Mouse (Mus musculus) ovary, postnatal 14 days (tissue): ENCODE measurements around the gene B9d2.
A peak's percentile ranks its signal among the peaks of the same experiment; 100 is the strongest.
"Not testable (repeated sequence)": the region's sequence is repeated elsewhere in the genome, so short reads cannot be mapped to it uniquely, and the experiment has no call there.

ENCODE experiments used
- DNase-seq: peaks from one replicate; pipeline ENCODE4 v3.0.0; 2022; ENCODE audit warnings: low spot score

Gene B9d2

DNA sequence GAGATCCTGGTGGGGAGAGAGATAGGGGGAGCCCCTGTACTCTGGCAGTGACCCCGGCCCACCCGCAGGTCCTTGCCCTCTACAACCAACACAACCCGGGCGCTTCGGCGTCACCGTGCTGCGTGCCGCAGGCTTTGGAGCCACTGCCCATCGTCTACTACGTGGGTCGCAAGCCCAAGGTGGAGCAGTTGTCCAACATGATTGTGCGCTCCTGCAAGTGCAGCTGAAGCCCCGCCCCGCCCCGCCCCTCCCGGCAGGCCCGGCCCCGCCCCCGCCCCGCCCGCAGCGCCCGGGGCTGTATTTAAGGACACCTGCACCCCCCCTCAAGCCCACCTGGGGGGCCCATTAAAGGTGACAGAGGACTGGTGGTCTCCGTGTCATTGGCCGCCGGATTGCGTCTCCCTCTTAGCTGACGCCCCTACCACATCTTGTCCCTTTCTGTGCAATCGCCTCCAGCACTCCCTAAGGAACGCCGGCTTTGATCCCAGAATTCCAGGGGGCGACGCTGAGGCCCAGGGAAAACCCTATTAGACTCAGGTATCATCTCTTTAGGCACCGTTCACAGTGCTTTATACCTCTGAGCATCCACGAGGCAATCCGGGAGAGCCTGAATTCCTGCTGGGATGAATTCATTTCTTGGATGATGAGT lies 24.3 kb downstream of the B9d2 start:
- no peak for DNase-seq

DNA sequence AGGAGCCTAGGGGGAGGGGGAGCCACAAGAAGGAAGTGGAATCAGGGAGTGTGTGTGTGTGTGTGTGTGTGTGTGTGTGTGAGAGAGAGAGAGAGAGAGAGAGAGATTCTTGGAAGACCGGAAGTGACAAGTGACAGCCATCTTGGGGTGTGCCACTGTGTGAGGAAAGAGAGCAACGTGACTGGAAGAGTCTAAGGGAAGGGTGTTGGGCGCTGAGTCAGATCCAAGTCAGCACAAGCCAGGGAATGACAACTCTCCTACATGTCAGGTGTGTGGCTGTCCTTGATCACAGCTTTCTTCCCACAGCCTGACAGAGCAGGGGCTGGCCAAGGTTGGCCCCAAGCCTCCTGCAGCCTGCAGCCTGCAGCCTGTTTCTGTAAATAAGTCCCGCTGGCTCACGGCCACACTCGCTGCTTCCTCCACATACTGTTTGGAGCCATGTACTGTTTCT lies 25.2 kb downstream of the B9d2 start:
- no peak for DNase-seq

DNA sequence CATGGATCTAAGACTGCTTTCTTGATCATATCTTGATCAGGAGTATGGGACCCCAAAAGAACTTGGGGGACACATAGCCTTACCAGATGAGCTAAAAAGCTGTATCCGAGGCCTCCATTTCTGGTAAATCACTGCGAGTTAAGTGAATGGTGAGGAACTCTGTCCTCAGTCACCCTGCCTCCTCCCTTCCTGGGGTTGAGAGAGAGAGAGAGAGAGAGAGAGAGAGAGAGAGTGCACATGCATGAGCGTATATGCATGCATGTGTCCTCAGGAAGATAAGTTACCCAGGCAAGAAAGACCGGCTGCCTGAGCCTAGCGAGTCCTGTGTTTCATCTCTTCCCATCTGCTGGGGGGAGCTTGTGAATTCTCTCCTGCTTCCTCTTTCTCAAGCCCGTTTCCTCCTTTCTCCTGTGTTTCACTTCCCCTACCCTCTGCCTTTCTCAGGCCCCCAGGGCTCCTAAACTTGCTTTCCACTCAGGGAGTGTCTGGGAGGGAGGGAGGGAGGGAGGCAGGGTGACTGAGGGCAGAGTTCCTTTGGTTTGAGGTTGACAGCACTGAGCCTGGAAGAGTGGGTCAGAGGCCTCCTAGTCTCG lies 26.1 kb downstream of the B9d2 start:
- no peak for DNase-seq

DNA sequence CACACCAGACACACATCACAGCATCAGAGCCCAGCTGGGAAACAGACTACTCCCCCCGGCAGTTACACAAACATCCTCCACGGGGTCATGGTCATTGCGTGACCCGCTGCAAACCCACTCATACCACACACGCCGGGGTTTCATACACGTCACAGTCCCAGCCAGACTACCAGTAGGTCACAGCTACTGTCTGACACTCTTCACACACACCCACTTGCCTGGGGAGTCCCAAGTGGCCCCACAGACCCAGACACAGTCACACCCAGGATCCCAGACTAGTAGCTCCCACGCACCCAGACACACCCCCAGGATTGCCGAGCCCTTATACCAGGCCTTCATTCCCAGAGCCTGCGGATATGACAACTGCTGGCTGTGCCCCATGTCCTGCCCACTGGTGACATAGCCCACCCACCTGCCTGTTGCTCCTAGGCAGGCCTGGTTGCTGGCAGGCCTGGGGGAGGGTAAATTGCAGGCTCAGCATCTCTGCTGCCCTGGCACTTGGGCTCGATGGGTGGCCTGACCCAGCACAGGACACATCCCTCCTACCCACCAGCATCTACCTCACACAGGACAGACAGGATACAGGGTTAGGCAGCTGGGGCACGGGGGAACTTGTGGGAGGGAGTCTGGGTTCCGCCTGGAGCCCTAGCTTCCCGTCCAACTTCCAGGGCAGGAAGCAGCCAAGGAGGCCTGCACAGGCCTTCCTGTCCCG lies 27.2 kb downstream of the B9d2 start:
- no peak for DNase-seq

DNA sequence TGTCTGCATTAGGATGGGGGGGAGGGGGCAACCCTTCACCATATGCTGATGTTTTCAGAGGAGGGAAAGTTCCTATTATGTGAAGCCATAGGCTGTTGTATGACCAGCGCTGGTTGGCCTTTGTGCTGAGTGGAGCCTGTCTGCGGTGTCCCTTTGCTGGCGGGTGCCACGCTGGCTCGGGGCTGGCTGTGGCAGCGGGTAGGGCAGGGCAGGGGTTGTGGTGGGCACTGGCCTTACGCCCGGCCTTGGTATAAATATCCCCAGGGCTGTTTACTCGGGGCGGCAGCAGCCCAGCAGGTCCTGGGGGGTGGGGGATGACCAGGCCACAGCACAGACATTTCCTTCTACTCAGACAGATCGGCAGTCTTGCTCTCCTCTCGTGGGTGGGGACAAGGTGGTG lies 29.4 kb downstream of the B9d2 start:
- no peak for DNase-seq

DNA sequence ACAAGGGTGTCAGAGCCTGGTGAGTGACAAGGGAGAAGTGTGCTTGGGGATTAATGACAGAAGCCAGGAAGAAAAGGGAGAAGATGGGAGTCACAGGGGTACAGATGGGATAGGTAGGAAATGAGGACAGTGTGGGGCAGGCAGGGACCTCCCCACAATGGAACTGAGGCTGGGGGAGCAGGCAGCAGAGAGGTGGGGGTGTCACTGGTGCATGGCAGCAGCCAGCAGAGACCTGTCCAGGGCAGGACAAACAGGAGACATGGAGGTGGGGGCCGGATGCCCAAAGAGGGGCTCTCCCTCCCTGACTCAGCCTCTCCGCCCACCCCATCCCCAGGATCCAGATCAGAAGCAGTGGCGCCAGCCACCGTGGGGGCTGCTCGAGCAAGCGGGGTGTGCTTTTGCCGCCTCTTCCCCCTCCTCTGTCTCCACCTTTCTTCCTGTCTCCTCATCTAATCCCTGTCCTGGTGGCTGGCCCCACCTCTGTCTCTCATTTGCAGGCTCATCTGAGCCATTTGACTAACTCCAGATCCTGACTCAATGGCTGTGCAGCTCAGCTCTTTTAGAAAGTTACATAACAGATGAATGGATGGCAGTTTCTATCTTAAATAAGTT lies 30.0 kb downstream of the B9d2 start:
- DNase-seq = no peak

DNA sequence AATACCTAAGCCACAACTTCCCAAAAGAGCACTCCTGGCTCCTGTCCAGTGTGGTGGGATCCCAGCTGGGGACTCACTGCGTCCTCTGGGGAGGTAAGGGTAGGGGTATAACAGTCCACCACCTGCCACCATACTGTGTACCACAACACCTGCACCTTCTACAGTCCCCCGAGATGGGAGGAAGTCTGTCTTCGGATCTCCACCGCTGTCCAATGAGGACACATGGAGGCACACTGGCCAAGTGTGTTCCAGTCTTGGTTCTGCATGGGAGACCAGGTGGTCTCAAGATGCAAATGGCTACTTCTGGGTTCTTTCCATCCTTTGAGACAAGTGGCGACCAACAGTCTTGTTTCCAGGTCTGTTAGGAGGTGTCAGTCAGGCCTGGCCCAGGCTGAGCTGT lies 30.6 kb downstream of the B9d2 start:
- no peak for DNase-seq

DNA sequence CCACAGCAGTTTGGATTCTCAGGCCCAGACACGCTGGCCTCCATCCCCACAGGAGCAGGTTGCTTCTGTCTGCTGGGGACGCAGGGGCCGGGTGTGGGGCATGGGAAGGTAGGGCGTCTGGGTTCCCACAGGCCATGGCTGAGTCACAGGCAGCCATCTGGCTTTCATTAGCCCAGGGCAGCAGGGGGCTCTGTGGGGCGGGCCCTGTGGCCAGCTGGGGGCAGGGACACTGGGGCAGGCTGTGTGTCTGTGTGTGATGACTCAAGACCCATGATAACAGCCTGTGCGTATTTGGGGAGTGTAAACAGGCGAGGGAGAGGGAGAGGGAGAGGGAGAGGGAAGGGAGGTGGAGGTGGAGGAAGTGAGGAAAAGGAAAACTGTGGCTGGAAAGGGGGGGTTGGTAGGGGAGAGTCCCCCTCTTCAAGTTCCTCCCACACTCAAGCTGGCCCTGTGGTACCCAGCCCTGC lies 31.2 kb downstream of the B9d2 start:
- no peak for DNase-seq

DNA sequence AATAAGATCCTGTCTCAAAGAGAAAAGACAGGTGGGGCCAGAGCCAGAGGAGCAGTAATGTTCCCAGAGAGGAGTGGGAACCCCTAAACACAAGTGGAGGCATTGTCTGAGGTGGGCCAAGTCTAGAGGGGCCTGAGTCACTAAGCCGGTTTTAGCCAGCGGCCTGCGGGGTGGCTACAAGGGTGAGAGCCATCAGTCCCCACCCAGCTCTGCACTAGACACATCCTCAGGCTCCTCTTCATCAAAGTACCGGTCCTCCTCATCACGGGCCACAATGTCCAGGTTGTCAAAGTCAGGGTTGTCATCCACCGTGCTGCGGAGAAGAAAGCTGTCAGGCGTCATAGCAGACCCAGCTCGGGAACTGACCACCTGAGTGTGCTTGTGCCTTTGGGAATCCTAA lies 32.2 kb downstream of the B9d2 start:
- DNase-seq = no peak

DNA sequence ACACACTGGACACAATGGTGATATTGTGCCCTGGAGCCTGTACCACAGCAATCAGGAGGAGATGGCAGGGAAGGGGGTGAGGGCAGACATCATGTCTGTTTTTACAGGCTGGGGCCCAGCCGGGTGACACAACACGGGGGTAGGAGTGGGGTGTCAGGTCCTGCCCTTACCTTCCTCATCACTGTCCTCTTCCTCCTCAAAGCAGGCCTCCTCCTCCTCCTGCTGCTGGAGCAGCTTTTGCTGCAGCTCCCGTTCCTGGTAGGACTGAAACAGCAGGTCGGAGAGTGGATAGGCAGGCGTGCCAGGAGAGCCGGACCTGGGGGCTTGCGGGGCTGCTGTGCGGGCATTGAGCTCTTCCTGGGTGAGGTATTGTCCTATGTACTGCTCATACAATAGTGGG lies 34.0 kb downstream of the B9d2 start:
- no peak for DNase-seq

DNA sequence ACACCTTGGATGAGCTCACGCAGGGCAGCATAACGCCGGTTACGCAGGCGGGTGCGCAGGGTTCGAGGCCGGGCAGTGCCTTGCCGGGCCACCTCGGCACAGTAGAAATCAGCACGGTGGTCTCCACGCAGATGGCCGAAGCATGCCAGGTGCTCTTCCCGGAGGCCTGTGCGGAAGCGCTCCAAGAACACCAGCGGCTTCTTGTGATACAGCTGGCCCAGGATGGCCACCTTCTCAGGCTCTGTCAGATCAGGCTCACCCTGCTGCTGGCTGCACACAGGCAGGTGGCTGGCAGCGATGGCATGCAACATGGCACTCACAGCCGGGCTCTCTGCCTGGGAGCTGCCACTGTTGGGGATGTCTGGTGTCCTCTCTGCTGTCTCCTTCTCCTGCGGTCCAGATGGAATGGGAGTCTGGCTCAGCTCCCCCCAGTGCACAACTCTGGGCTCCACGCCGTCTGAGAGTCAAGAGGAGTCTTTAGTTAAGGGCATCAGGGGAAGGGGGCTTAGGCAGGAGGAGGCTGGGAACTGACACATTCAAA lies 35.2 kb downstream of the B9d2 start:
- no peak for DNase-seq

DNA sequence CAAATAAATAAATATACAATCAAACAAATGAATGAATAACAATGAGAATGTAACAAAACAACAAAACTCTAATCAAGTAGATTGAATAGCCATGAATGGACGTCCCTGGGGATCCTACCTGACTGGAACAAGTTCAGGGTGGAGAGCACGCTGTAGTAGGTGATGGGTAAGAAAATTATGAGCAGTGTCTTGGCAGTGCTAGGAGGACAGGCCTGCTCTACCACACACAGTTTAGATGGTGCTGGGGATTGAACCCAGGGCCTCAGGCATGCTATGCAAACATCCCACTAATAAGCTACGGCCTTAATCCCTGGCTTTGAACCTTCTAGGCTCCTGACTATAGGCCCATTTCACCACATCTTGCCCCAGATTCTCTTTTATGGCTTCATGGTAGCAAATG lies 36.9 kb downstream of the B9d2 start:
- DNase-seq = no peak

DNA sequence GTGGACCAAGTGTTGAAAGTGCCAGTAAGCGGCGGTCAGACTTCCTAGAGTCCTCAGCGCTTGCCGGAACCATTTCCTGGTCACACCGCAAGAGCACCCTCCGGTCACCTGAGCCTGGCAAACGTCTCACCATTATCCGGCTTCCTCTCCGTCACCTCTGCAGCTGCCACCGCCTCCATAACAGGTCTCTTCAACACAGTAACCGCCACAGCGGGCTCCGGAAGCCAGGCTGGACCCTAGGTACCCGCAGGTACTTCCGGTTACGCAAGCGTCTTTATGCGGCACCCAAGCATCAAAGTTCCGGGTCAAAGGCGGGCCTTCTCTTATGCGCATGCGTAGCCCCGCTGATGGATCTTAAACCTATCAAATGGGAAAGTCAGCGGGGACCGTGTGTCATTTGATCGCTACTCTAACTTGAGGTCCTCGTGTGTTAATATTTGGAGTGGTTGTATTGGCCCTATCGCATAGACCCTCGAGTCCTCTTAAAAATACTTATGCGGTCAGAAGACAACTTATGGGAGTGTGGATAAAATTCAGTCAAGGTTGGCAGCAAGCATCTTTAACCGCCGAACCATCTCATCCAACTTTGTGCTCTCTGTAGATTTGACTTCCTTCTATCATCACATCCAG lies 38.3 kb downstream of the B9d2 start, which contains the start of gene Ccdc97:
Gene Ccdc97, minus strand, starts transcription at position 301 of the 630 bp plus-strand sequence.
- peak; percentile 81 for DNase-seq

DNA sequence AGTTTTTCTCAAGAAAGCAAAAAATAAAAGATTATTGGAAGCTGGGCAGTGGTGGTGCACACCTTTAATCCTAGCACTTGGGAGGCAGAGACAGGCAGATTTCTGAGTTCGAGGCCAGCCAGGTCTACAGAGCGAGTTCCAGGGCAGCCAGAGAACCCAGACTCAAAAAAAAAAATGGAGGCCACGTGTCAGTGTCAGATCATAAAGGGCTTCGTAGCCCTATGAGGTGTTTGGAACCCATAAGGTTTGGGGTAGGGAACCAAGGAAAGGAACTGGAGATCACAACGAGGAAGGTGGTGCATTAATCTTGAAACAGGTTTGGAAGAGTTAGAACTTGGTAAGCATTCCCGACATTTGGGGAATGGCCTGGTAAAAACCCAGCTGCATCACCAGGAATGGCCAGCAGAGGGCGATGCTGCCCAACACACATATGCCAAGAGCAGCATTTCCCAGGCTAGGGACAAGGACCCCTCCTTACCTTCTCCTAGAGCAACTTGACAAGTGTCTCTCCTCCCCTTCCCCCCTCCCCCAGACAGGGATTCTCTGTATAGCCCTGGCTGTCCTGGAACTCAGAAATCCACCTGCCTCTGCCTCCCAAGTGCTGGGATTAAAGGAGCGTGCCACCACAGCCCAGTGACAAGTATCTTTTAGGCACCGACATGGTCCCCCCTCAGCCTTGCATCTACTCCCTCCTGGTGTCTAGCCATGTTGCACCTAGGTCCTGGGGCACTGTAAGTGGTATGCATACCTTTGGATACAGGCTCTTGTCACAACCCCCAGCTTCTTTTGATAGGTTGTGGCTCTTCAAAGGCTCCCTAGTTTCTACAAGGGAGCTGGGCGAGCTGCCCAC lies 39.4 kb downstream of the B9d2 start:
- peak; percentile 72 for DNase-seq

DNA sequence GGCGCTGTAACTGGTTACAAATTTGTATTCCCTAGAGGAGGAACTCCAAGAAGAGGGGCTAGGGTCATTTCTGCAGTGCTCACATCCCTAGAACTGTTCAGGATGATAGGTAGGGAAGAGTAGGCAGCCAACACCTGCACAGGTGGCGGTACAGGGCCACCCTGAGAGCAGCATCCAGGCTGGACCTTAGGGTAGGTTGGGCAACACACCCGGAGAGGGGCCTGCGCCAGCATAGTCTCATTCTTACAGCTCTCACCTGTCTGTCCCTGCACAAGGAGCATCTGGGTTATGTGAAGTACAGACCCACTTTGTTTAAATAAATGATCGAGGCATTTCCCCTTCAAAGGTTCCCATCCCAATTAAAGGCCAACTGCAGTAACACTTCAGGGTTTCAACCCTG lies 40.2 kb downstream of the B9d2 start:
- no peak for DNase-seq

DNA sequence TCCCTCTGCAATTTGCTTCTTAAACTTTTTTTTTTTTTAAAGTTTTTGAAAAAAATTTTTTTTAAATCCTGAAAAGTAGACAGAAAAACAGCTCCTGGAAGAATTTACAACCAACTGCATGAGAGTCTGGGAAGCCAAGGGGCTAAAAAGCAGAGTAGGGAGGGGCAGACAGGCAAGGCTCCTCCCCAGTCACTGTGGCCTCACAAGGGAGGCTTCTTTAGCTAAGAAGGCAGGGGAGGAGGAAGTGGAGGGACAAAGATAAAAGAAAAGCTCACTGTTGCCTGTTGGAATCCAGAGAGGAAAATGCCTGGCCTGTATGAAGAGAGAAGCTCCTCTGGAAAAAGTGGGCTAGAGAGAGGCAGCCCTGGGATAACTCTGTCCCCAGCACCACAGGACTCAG lies 41.2 kb downstream of the B9d2 start:
- not testable (repeated sequence) for DNase-seq

DNA sequence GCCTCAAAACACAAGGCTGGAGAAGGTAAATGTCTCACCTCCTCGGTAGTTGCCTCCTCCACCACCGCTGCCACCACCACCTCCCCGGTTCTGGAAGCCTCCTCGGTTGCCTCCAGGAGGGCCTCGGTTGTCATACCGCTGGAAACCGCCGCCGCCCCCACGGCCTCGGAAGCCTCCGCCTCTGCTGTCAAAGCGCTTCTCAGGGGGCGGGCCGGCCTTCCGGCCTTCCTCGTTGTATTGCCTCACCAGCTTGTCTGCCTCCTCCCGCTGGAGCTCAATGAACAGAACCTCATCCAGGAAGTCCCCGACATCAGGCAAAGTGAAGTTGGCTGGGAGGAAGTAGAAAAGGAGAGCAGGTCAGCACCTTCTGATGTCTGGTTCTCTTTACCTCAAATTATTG lies 45.3 kb downstream of the B9d2 start:
- no peak for DNase-seq

DNA sequence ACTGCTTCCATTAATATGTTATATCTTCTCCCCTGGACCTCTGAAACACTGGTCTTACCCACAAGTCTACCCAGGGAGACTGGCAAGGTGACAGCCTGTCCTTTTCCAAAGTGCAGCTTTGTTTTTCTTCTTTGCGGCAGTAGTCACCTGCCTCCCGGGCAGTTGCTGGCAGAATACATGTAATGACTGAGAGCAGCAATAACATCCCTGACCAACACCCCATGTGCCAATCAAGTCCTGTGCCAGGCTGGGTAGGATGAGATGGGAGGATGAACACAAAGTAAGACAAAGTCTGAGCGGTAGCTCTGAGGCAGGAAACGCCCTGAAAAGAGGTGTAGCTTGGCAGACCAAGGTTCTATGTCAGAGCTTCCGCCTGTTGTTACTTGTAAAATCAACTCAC lies 47.2 kb downstream of the B9d2 start:
- no peak for DNase-seq

DNA sequence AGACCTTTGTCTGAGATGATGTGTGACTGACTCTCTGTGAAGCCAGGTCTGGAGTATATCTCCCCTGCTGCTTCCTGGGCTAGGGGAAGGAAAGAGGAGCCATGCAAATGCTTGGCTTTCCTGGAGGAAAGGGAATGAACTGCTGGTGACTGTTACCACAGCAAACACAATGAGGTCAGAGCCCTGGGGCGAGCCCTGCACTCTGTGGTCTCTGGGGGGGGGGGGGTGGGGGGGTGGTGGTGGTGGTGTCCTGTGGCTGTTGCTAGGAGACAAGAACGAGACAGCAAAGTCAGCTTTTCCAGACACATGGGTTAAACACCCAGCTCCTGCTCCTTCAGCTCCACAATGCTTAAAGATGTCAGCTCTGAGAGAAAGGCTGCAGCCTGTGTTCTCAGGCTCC lies 48.8 kb downstream of the B9d2 start:
- DNase-seq = no peak

DNA sequence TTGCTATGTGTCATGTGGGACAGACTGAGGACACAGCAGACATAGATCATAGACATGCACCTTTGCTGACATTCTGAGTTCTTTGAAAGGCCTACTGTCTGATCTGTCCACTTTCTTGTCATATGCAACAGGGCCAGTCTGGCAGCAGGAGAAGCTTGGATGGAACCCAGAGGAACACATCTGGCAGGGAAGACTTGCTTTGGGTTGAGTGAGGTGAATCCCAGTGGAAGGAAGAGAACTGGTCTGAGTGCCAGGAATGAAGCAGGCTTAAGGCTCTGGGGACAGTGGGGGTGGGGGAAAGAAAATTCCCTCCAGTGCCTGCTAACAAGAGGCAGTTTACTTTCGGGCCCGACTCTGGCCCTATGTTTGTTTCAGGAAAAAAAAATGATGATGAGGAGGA lies 49.3 kb downstream of the B9d2 start:
- no peak for DNase-seq
